Comparison of ENCODE assay signal across 24 mouse cellular contexts in the genomic region with DNA sequence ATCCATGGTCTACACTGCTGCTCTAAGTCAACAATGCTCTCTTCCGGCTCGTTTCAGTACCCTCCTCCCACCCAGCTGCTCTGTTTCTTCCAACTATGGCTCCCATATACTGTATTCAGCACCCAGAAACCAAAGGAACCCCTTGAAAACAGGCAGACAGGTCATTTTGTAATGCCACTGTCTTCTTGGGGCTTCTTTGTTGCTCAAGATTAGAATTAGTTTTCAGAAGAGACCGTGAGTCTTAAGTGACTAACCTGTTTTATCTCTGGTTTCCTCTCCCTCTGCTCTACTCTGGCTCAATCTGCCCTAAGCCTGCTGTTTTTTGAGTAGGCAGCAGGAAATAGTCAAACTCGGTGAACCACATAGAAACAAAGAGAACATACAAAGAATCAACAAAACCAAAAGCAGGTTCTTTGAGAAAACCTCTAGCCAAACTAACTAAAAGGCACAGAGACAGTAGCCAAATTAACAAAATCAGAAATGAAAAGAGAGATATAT.
DNase-seq lines count a peak whose midpoint lies in the region; ATAC-seq and TF ChIP-seq lines count a peak whose summit lies in the region.
"Had no signal": no experiment of that assay in that cellular context is flagged by ENCODE, and none has a peak within 500 bp of the region (broad histone marks: within the 10 kb centered on the region; RNA-seq: fewer than 3 reads in every experiment).

No protein-coding gene starts in this region.

- DNase-seq in thymus, adult 2 months: peak; percentile 34
- DNase-seq in thymus, postnatal 4 days: no peak
- peak; percentile 61 to 70 for DNase-seq in CD8-positive naive resting alpha-beta T cell, adult 2 months (ENCODE audit: low read depth in 2 of 2, low spot score in 2 of 2)
- peak; percentile 43 for DNase-seq in thymus, postnatal 25 days
- no peak for DNase-seq in forebrain, embryonic 14.5 days (ENCODE audit: low spot score)
- no peak for DNase-seq in heart, adult 9 months (ENCODE audit: low spot score in 2 of 2)
- DNase-seq: adrenal gland, adult 2 months; cerebellum, adult 8-10 months; gastrocnemius, postnatal 10 days; heart, postnatal 14 days; kidney, adult 11 months; kidney, postnatal 36 days; lung, embryonic 14.5 days; midbrain, embryonic 14.5 days had no signal

- H3K9me3 ChIP-seq in forebrain, embryonic 14.5 days (replicated peaks; ENCODE audit: control insufficient read depth, low read length): no peaks in the 10 kb centered on the region
- H3K9me3 ChIP-seq: embryonic facial prominence, embryonic 15.5 days; heart, embryonic 13.5 days; kidney, embryonic 15.5 days; limb, embryonic 15.5 days; megakaryocyte, embryonic 14.5 days; neural tube, embryonic 13.5 days had no signal

- 49% methylated on average over 4 of the region's 4 CpGs for WGBS in thymus, adult 2 months
- whole genome bisulfite sequencing in forebrain, embryonic 14.5 days: 76% methylated on average over 4 of the region's 4 CpGs

- TF ChIP-seq POLR2A in thymus, adult 2 months (IDR thresholded peaks at IDR 0.05; ENCODE audit: control insufficient read depth, extremely low read depth, insufficient read depth, low read length, poor library complexity): no peak

- no peaks in the 10 kb centered on the region for H3K36me3 ChIP-seq in thymus, adult 2 months (ENCODE audit: control insufficient read depth, insufficient read depth, low read length)
- no peaks in the 10 kb centered on the region for H3K36me3 ChIP-seq in forebrain, embryonic 14.5 days (ENCODE audit: control insufficient read depth, insufficient read depth, low read length)
- H3K36me3 ChIP-seq: embryonic facial prominence, embryonic 15.5 days had no signal

- no peak overlapping the region for H3K4me2 ChIP-seq in forebrain, embryonic 14.5 days (ENCODE audit: low read length)
- H3K4me2 ChIP-seq: embryonic facial prominence, embryonic 15.5 days; heart, embryonic 13.5 days; kidney, embryonic 15.5 days; limb, embryonic 15.5 days; lung, embryonic 14.5 days; neural tube, embryonic 13.5 days had no signal

- H3K9ac ChIP-seq in forebrain, embryonic 14.5 days (ENCODE audit: low read length): no peak overlapping the region
- H3K9ac ChIP-seq: embryonic facial prominence, embryonic 15.5 days; heart, embryonic 13.5 days; kidney, embryonic 15.5 days; limb, embryonic 15.5 days; liver, embryonic 14.5 days; lung, embryonic 14.5 days; neural tube, embryonic 13.5 days had no signal

- ATAC-seq in inflammation-experienced regulatory T-cells, adult 6 months: peak; percentile 72
- no peak for ATAC-seq in forebrain, embryonic 14.5 days
- ATAC-seq: forebrain, embryonic 16.5 days; hindbrain, postnatal 0 days had no signal

- no peak for TF ChIP-seq CTCF in thymus, adult 2 months (IDR thresholded peaks at IDR 0.05; ENCODE audit: borderline replicate concordance, control insufficient read depth, extremely low read depth, insufficient read depth, low read length, poor library complexity)

- H3K4me1 ChIP-seq in thymus, adult 2 months (replicated peaks; ENCODE audit: control insufficient read depth, insufficient read depth, low read length): peaks cover 44% of the 10 kb centered on the region
- H3K4me1 ChIP-seq in forebrain, embryonic 14.5 days (ENCODE audit: control insufficient read depth, insufficient read depth, low read length): no peaks in the 10 kb centered on the region
- H3K4me1 ChIP-seq: embryonic facial prominence, embryonic 15.5 days; heart, embryonic 13.5 days; kidney, embryonic 15.5 days; limb, embryonic 15.5 days; neural tube, embryonic 13.5 days had no signal

- H3K27me3 ChIP-seq in thymus, adult 2 months (ENCODE audit: control insufficient read depth, insufficient read depth, low read length): no peaks in the 10 kb centered on the region
- no peaks in the 10 kb centered on the region for H3K27me3 ChIP-seq in forebrain, embryonic 14.5 days (replicated peaks; ENCODE audit: control insufficient read depth, insufficient read depth, low read length)
- H3K27me3 ChIP-seq: embryonic facial prominence, embryonic 15.5 days; heart, embryonic 13.5 days; kidney, embryonic 15.5 days; limb, embryonic 15.5 days; neural tube, embryonic 13.5 days had no signal

- H3K27ac ChIP-seq in thymus, adult 2 months (ENCODE audit: control insufficient read depth, insufficient read depth, low read length): peak overlapping the region; percentile 88
- no peak overlapping the region for H3K27ac ChIP-seq in forebrain, embryonic 14.5 days (ENCODE audit: low read depth, low read length)
- H3K27ac ChIP-seq: embryonic facial prominence, embryonic 15.5 days; heart, embryonic 13.5 days; hindbrain, postnatal 0 days; kidney, embryonic 15.5 days; limb, embryonic 15.5 days; liver, embryonic 14.5 days; neural tube, embryonic 13.5 days had no signal

- no peak overlapping the region for H3K4me3 ChIP-seq in thymus, adult 2 months (ENCODE audit: control insufficient read depth, insufficient read depth, low read length)
- H3K4me3 ChIP-seq in forebrain, embryonic 14.5 days (ENCODE audit: low read depth, low read length): no peak overlapping the region
- H3K4me3 ChIP-seq: embryonic facial prominence, embryonic 15.5 days; heart, embryonic 13.5 days; kidney, embryonic 15.5 days; limb, embryonic 15.5 days; megakaryocyte, embryonic 14.5 days; neural tube, embryonic 13.5 days had no signal

Comparison
In these comparisons a context has a peak if more than half of its experiments do, and no peak if none do; other contexts are left out.
1. DNase-seq: peak in thymus, adult 2 months (single experiment), CD8-positive naive resting alpha-beta T cell, adult 2 months (2 of 2) and thymus, postnatal 25 days (single experiment); none in thymus, postnatal 4 days (single experiment), forebrain, embryonic 14.5 days (single experiment) and heart, adult 9 months (0 of 2).